Mouse (Mus musculus) natural killer cell, adult 2 months (primary cell): ENCODE measurements at regions not wholly inside any gene's neighbourhood (a gene's known extent, or its start where the extent isn't known, plus 50 kb on each side); places are given as distances from the start of the nearest gene placed in this dataset.

ENCODE experiments used
- DNase-seq, 2 experiments: peaks; one replicate each; pipeline ENCODE4 v3.0.0; 2022; ENCODE audit warnings: low spot score in 2 of 2

GRCm38 (mm10) chr6:127298105-127298504, 146.1 kb upstream of the Ccnd2 start:
- DNase-seq = no peak

GRCm38 (mm10) chr6:127311192-127312054, 135.2 kb upstream of the Parp11 start:
- DNase-seq = no peak

GRCm38 (mm10) chr6:127317309-127317708, 129.3 kb upstream of the Parp11 start:
- DNase-seq = no peak

GRCm38 (mm10) chr6:127318746-127319582, 127.7 kb upstream of the Parp11 start:
- no peak for DNase-seq

GRCm38 (mm10) chr6:127320600-127320999, 126.0 kb upstream of the Parp11 start:
- no peak for DNase-seq

- no peak for DNase-seq
These were observed 125.6 kb upstream of the Parp11 start for GRCm38 (mm10) chr6:127321031-127321430.

GRCm38 (mm10) chr6:127322398-127322797, 124.2 kb upstream of the Parp11 start:
- no peak for DNase-seq

- DNase-seq = no peak
These were observed 121.7 kb upstream of the Parp11 start for GRCm38 (mm10) chr6:127324984-127325383.

GRCm38 (mm10) chr6:127325596-127326332, 120.9 kb upstream of the Parp11 start:
- DNase-seq = no peak

GRCm38 (mm10) chr6:127326333-127326729, 120.3 kb upstream of the Parp11 start:
- DNase-seq = no peak

- no peak for DNase-seq
These were observed 117.2 kb upstream of the Parp11 start for GRCm38 (mm10) chr6:127329191-127330014.

GRCm38 (mm10) chr6:127330015-127330705, 116.5 kb upstream of the Parp11 start:
- peak; percentile 52 to 67 for DNase-seq

- DNase-seq = no peak
These were observed 115.5 kb upstream of the Parp11 start for GRCm38 (mm10) chr6:127331091-127331490.

GRCm38 (mm10) chr6:127334256-127334655, 112.4 kb upstream of the Parp11 start:
- peak; percentile 23 to 34 for DNase-seq

GRCm38 (mm10) chr6:127335462-127335886, 111.2 kb upstream of the Parp11 start:
- no peak for DNase-seq

- DNase-seq = no peak
These were observed 110.5 kb upstream of the Parp11 start for GRCm38 (mm10) chr6:127335996-127336660.

GRCm38 (mm10) chr6:127336681-127337397, 109.8 kb upstream of the Parp11 start:
- DNase-seq = no peak

- no peak for DNase-seq
These were observed 109.2 kb upstream of the Parp11 start for GRCm38 (mm10) chr6:127337398-127337871.

- no peak for DNase-seq
These were observed 108.2 kb upstream of the Parp11 start for GRCm38 (mm10) chr6:127338412-127338811.
